Mouse (Mus musculus) midbrain, embryonic 12.5 days (tissue): ENCODE data around the gene Camta1. TPM values are rescaled to one million over a fixed set of nuclear protein-coding genes. Genes with fewer than 3 reads are reported as not detected.

Experiments used
- ATAC-seq: fragments of 200-750 bp; cut with Nextera tagmentation; 2 replicates; pipeline ENCODE4 v1.8.0; 2017; ENCODE audit warnings: low read depth, moderate TSS enrichment, moderate library complexity; ENCODE audit not compliant: low FRiP score
- H3K27ac ChIP-seq: fragments of 300-500 bp; sonication (generic); replicated peaks from 2 replicates; pipeline ENCODE4 v1.5.1; 2016; ENCODE audit warnings: mild to moderate bottlenecking
- H3K27me3 ChIP-seq: fragments of 300-500 bp; sonication (generic); 2 replicates; pipeline ENCODE4 v1.6.1; 2016; ENCODE audit warnings: mild to moderate bottlenecking
- H3K36me3 ChIP-seq: fragments of 300-500 bp; sonication (generic); 2 replicates; pipeline ENCODE4 v1.6.1; 2016
- H3K4me1 ChIP-seq: fragments of 300-500 bp; sonication (generic); 2 replicates; pipeline ENCODE4 v1.6.1; 2016
- H3K4me2 ChIP-seq: fragments of 300-500 bp; sonication (generic); replicated peaks from 2 replicates; pipeline ENCODE4 v1.6.1; 2016; ENCODE audit warnings: mild to moderate bottlenecking, moderate library complexity
- H3K4me3 ChIP-seq: fragments of 300-500 bp; sonication (generic); 2 replicates; pipeline ENCODE4 v1.5.1; 2016; ENCODE audit warnings: mild to moderate bottlenecking
- H3K9ac ChIP-seq: fragments of 300-500 bp; sonication (generic); replicated peaks from 2 replicates; pipeline ENCODE4 v1.6.1; 2016; ENCODE audit warnings: mild to moderate bottlenecking, moderate library complexity
- H3K9me3 ChIP-seq: fragments of 300-500 bp; sonication (generic); 2 replicates; pipeline ENCODE4 v1.6.1; 2016; ENCODE audit warnings: mild to moderate bottlenecking
- WGBS: fragments of 180-500 bp; shearing (Covaris S2); methylation state at CpG from one replicate; pipeline ENCODE4 v1.1.7; 2016; 5-methylcytosine and 5-hydroxymethylcytosine counted together
- polyA plus RNA-seq: library from polyadenylated mRNA; unstranded; fragments of >200 nt; fragmentation: Nextera tagmentation; extraction: Ambion mirVana; gene quantifications from 2 replicates; pipeline ENCODE4 v1.2.1, GENCODE M21; 2016

Gene Camta1
- polyA plus RNA-seq, 1 experiment from 2014 or later = 135 TPM

DNA sequence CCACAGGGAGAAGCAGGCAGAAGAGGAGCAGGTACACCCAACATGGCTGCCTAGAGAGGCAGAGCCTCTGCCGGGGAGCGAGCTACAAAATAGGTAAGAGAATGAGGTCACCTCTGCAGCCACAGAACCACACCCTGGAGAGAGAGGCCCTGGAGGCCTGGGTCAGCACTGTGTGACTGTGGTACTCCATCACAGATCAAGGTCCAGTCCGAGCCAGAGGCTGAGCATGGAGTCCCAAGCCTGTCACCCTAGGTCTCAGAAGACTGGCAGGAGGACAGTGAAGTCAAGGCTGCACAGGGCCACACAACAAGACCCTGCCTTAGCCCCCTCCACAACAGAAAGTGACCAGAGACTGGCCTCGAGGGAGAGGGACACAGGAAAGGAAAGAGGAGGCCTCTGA is 294.6 kb downstream of the Camta1 start:
- H3K9me3 ChIP-seq = no peaks in the 10 kb centered on the region
- no peak overlapping the region for H3K27ac ChIP-seq
- peaks cover 38% of the 10 kb centered on the region for H3K4me1 ChIP-seq

DNA sequence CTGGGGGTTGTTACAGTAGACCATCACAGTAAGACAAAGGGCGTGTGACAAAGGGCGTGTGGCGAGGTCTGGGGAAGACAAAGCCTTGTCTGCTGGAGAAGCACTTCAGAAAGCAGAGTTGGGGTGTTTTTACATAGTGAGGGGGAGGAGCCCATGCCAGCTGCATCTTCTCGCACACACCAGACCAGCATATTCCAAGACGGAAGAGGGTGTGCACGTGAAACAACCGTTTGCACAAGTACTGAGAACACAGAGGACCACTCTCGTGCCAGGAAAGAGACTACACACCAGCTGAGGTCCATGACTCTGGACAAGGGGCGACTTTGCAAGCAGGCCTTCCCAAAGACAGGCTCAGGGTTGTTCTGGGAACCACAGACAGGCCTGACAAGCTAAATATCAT is 306.2 kb downstream of the Camta1 start:
- Histone ChIP-seq H3K36me3 (no peaks in the 10 kb centered on the region), H3K4me2 (no peak overlapping the region), H3K4me3 (no peak overlapping the region), H3K9ac (no peak overlapping the region), H3K27ac (no peak overlapping the region), H3K4me1 (peaks cover 9% of the 10 kb centered on the region), H3K9me3 (no peaks in the 10 kb centered on the region), H3K27me3 (peaks cover 6% of the 10 kb centered on the region; the same call in 1 of the 2 replicates)
- no peak for ATAC-seq
- 75% methylated on average over 9 of the region's 9 CpGs for WGBS

More for the DNA sequence above, 294.6 kb downstream of the Camta1 start:
- Histone ChIP-seq H3K4me2 (no peak overlapping the region), H3K9ac (no peak overlapping the region), H3K27me3 (0 out of 2 replicates have a peak, but pooled peaks cover under 1% of the 10 kb centered on the region), H3K4me3 (no peak overlapping the region), H3K36me3 (no peaks in the 10 kb centered on the region)
- 79% methylated on average over 4 of the region's 4 CpGs for WGBS
- ATAC-seq = no peak

DNA sequence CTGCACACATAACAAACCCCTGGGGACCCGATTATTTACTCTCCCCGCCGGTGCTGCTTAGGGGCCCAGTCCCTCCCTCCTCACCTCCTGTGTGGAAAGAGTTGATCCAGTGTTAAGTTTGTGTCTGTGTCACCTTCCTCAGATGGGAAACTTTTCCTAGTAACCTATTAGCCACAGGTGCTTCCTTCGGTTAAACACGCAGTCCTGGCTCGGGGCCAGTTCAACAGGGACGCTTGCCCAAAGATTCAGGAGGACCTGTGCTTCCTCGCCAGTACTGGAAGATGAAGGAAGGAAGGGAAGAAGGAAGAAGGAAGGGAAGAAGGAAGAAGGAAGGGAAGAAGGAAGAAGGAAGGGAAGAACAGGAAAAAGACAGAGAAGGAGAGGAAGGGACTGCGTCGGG is 312.2 kb downstream of the Camta1 start:
- WGBS = 73% methylated on average over 10 of the region's 10 CpGs
- Histone ChIP-seq H3K4me1 (peaks cover 6% of the 10 kb centered on the region), H3K9ac (no peak overlapping the region), H3K9me3 (no peaks in the 10 kb centered on the region), H3K4me2 (no peak overlapping the region), H3K27ac (no peak overlapping the region), H3K27me3 (peaks cover 7% of the 10 kb centered on the region; the same call in 1 of the 2 replicates), H3K4me3 (no peak overlapping the region), H3K36me3 (no peaks in the 10 kb centered on the region)
- ATAC-seq = no peak

DNA sequence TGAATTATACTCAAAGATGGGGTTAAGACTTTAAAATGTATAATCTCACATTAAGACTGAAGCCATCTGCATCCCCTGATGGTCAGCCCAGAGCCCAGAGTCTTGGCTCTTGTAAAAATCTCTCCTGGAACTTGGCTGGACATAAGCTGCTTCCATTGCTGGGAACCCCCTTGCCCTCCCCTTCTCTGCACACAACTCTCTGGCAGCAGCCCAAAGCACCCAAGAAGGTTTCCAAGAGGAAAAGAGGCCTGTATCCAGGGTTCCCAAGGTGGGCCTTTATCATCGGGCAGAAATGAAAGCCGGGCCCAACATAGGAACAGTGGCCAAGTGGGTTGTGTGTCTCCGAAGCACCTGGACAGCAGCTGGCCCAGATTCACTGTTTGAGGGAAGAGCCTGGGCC is 316.2 kb downstream of the Camta1 start:
- no peak overlapping the region for H3K4me2 ChIP-seq
- H3K27ac ChIP-seq = no peak overlapping the region
- WGBS = 89% methylated on average over 3 of the region's 3 CpGs
- no peak overlapping the region for H3K4me3 ChIP-seq
- no peak overlapping the region for H3K9ac ChIP-seq
- ATAC-seq = no peak
- no peaks in the 10 kb centered on the region for H3K36me3 ChIP-seq
- peaks cover 6% of the 10 kb centered on the region for H3K4me1 ChIP-seq
- no peaks in the 10 kb centered on the region for H3K9me3 ChIP-seq
- peaks cover 4% of the 10 kb centered on the region for H3K27me3 ChIP-seq

DNA sequence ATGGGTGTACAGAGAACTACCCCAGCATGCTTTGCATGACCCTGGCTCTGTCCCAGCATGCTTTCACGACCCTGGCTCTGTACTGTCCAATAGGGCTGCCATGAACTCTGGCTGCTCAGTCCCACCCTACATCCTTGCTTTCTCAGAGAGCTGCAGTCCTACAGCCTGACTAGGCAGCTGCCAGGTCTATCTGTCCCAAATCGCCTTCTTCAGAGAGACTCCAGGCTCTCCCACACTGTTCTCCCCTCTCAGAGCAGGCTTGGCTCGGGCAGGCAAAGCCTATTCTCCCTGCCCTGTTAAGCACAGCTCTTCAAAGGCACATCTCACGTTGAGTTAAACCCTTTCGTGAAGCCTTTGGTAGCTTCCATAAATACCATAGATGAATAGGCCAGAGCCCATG is 317.5 kb downstream of the Camta1 start:
- Histone ChIP-seq H3K36me3 (no peaks in the 10 kb centered on the region), H3K9me3 (no peaks in the 10 kb centered on the region), H3K27me3 (peaks cover 7% of the 10 kb centered on the region; the same call in 1 of the 2 replicates), H3K4me1 (peaks cover 8% of the 10 kb centered on the region), H3K9ac (no peak overlapping the region), H3K4me2 (no peak overlapping the region), H3K27ac (no peak overlapping the region), H3K4me3 (no peak overlapping the region)
- ATAC-seq = no peak
- 58% methylated on average over 5 of the region's 5 CpGs for WGBS

DNA sequence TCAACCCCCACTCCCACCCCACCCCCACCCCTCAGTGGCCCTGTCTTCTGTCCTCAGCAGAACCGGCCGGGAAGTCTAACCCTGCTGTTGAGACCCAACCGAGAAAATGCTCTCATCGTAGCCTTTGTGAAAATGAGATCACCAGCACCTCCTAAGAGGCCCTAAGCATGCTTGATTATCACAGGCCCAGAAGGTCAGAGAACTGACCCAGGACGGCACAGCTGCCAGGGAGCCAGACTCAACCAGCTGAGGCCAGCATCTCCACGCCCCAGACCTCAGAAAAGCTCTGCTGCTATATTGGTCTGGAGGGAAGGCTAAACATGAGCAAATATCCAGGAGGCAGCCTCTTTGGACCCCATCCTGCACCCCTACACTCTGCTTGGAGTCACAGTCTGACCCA is 321.1 kb downstream of the Camta1 start:
- Histone ChIP-seq H3K36me3 (no peaks in the 10 kb centered on the region), H3K4me2 (no peak overlapping the region), H3K4me1 (peaks cover 32% of the 10 kb centered on the region), H3K27ac (no peak overlapping the region), H3K27me3 (peaks cover 7% of the 10 kb centered on the region; the same call in 1 of the 2 replicates), H3K4me3 (no peak overlapping the region), H3K9ac (no peak overlapping the region), H3K9me3 (no peaks in the 10 kb centered on the region)
- no peak for ATAC-seq
- WGBS = 54% methylated on average over 6 of the region's 6 CpGs

DNA sequence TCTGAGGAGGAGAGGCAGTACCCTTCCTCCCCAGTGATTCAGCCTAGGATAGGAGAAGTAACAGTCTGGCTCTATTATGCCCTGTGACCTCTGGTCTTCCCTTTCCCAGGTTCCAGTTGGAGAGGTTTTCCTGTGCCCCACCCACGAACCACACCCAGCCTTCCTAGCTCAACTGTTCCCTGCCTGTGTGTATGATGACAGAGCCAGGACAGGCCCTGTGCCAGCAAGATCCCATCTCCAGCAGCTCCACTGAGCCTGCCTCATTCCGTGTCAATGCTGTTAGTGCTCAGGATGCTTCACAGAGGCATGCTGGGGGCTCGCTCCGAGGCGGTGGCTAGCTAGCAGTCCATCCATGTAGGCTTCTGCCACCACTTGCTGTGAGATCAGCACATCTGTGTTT is 321.8 kb downstream of the Camta1 start:
- no peak overlapping the region for H3K27ac ChIP-seq

DNA sequence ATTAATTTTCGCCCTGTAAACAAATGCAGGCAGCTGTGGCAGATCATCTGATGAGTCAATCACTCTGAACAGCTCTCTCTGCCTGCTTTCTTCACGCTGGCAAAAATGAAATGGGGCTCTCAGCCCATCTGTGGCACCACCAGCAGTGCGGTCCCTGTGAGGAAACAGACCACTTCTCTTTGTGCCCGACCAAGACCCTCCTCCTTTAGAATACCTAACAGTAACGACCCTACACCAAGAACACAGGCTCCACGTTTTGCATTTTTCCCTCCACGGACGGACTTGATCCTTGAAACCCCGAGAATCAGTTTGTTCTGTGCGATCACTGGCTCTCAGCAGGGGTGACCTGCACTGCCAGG is 322.5 kb downstream of the Camta1 start:
- Histone ChIP-seq H3K27me3 (peaks cover 7% of the 10 kb centered on the region; the same call in 1 of the 2 replicates), H3K4me1 (peaks cover 32% of the 10 kb centered on the region), H3K4me3 (no peak overlapping the region), H3K9me3 (no peaks in the 10 kb centered on the region), H3K4me2 (no peak overlapping the region), H3K36me3 (no peaks in the 10 kb centered on the region), H3K9ac (no peak overlapping the region), H3K27ac (peak overlapping the region; percentile 68)
- WGBS = 47% methylated on average over 10 of the region's 10 CpGs
- peak; percentile 2; the same call in 1 of the 2 replicates for ATAC-seq

More for the DNA sequence above, 321.8 kb downstream of the Camta1 start:
- Histone ChIP-seq H3K36me3 (no peaks in the 10 kb centered on the region), H3K27me3 (peaks cover 7% of the 10 kb centered on the region; the same call in 1 of the 2 replicates), H3K4me3 (no peak overlapping the region), H3K4me2 (no peak overlapping the region), H3K4me1 (peaks cover 32% of the 10 kb centered on the region), H3K9me3 (no peaks in the 10 kb centered on the region), H3K9ac (no peak overlapping the region)
- whole genome bisulfite sequencing = 66% methylated on average over 5 of the region's 5 CpGs
- no peak for ATAC-seq

DNA sequence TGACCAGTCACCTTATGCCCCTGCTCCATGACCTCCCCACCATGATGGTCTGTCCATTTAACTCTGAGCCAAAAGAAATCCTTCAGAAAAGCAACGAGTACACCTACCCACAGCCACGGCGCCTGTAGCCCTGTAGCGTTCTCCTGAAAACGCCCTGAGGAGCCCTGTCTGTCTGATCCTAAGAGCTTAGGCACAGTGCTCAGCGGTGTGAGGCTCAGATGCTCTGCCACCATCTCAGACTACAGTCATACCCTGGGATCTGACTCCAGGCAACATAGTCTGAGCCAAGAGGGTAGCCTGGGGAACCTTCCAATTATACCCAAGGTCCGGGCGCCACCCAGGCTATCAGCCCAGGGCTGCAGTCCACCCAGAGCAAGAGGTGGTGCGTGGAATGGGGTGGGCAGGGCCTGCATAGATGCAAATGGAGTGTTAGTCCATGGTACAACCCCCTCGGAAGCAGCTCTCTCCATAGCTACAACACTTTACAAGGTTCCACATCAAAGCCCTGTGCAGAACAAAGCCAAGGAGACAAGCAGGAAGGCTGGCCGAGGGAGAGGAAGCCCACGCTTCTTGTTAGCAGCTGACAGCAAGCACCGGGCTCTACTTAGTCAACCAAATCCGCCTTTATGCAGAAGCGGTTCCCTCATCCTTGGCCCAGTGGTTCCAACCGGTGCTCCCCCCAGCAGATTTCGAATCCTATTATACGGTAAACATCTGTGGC is 323.1 kb downstream of the Camta1 start:
- Histone ChIP-seq H3K4me2 (no peak overlapping the region), H3K4me1 (peaks cover 32% of the 10 kb centered on the region), H3K27ac (peak overlapping the region; percentile 68), H3K9me3 (no peaks in the 10 kb centered on the region), H3K36me3 (no peaks in the 10 kb centered on the region), H3K4me3 (no peak overlapping the region), H3K9ac (no peak overlapping the region), H3K27me3 (peaks cover 7% of the 10 kb centered on the region; the same call in 1 of the 2 replicates)
- peak; percentile 47; the same call in 1 of the 2 replicates for ATAC-seq
- WGBS = 51% methylated on average over 18 of the region's 18 CpGs

DNA sequence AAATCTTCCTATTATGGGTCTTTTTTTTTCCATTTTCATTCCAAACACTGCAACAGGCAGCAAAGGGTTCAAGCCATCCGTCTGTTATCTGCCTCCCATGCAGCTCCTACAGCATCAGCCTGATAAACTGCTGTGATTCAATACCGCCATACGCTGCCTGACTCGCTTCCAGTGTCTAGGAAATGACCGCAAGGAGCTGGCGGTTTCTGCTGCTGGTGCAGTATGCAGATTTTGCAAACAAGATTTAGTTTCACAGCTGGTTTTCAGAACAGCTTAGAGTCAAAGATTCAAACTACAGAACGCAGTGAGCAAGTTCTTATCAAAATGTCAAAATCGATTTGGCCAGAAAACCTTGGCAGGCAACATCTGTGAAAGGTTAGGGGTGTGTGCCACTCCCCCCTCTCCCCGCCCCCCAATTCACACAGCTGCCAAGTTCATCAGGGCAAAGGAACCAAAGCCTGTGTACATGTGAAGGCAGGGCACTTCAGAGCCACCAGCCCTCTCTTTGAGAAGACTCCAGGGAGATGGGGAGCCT is 325.7 kb downstream of the Camta1 start:
- Histone ChIP-seq H3K9me3 (no peaks in the 10 kb centered on the region), H3K4me2 (no peak overlapping the region), H3K36me3 (no peaks in the 10 kb centered on the region), H3K9ac (no peak overlapping the region), H3K4me1 (peaks cover 32% of the 10 kb centered on the region), H3K27ac (peak overlapping the region; percentile 61; the same call in 1 of the 2 replicates), H3K27me3 (0 out of 2 replicates have a peak, but pooled peaks cover 4% of the 10 kb centered on the region), H3K4me3 (no peak overlapping the region)
- ATAC-seq = no peak
- WGBS = 57% methylated on average over 9 of the region's 9 CpGs

DNA sequence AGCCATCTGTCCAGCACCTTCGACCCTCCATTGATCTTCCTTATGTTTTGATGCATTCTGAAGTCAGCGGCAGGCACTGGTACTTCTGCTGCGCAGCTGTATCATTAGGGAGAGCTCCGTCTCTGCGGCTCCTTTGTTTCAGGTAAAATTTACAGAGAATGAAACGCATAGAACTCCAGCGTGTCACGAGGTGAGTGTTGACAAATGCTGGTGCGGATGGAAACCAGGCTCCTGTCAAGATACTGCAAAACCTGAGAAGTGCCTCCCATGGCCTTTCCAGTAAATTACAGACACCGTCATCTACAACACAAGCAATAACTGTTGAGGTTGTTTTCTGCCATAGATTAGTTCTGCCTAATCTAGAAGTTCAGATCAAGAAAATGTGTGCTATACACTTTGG is 328.2 kb downstream of the Camta1 start:
- no peak for ATAC-seq
- no peaks in the 10 kb centered on the region for H3K36me3 ChIP-seq
- 83% methylated on average over 10 of the region's 10 CpGs for WGBS

DNA sequence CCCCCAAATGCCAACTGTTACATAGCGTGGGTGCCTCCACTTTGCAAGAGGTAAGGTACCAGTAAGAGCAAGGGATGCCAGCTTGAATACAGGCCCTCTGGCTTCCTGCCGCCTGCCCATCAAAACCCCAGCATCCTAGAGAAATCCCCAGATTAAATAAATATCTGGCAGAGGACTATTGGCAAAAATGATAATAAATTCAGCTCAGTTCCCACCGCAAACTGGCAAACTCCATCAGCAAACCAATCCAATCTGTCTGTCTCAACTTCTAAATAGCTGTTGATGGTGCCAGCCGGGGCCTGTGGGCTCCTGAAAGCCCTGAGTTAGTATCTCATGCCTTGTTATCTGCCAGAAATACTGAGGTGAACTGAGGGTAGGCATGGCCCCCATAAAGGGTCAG is 333.2 kb downstream of the Camta1 start:
- Histone ChIP-seq H3K4me1 (no peaks in the 10 kb centered on the region), H3K27ac (no peak overlapping the region), H3K27me3 (no peaks in the 10 kb centered on the region), H3K4me3 (no peak overlapping the region), H3K9ac (no peak overlapping the region), H3K9me3 (no peaks in the 10 kb centered on the region), H3K4me2 (no peak overlapping the region), H3K36me3 (no peaks in the 10 kb centered on the region)
- WGBS = 92% methylated on average over 4 of the region's 4 CpGs
- no peak for ATAC-seq

More for the DNA sequence above, 328.2 kb downstream of the Camta1 start:
- Histone ChIP-seq H3K9ac (no peak overlapping the region), H3K27ac (no peak overlapping the region), H3K4me2 (no peak overlapping the region), H3K4me3 (no peak overlapping the region), H3K9me3 (no peaks in the 10 kb centered on the region), H3K27me3 (no peaks in the 10 kb centered on the region), H3K4me1 (peaks cover 17% of the 10 kb centered on the region)
